Mouse (Mus musculus) heart, embryonic 11.5 days (tissue): ENCODE measurements around the gene Agpat3. TPM values are rescaled to one million over a fixed set of nuclear protein-coding genes. Genes with fewer than 3 reads are reported as not detected.

Source experiments
- ATAC-seq: fragments of 200-750 bp; cut with Nextera tagmentation; replicated peaks from 2 replicates; pipeline ENCODE4 v1.8.0; 2017; ENCODE audit warnings: moderate library complexity; ENCODE audit not compliant: insufficient number of reproducible peaks, low FRiP score, low TSS enrichment
- H3K27ac ChIP-seq: fragments of 300-500 bp; sonication (generic); 2 replicates; pipeline ENCODE4 v1.5.1; 2014; ENCODE audit warnings: mild to moderate bottlenecking, low read depth, low read length
- H3K27me3 ChIP-seq: fragments of 300-500 bp; sonication (generic); 2 replicates; pipeline ENCODE4 v1.6.1; 2014; ENCODE audit warnings: mild to moderate bottlenecking, low read length, mixed read lengths; ENCODE audit not compliant: control insufficient read depth, insufficient read depth
- H3K36me3 ChIP-seq: fragments of 300-500 bp; sonication (generic); 2 replicates; pipeline ENCODE4 v1.6.1; 2014; ENCODE audit warnings: mild to moderate bottlenecking, low read length, moderate library complexity, mixed read lengths; ENCODE audit not compliant: control insufficient read depth, insufficient read depth
- H3K4me1 ChIP-seq: fragments of 300-500 bp; sonication (generic); 2 replicates; pipeline ENCODE4 v1.6.1; 2014; ENCODE audit warnings: low read length; ENCODE audit not compliant: control insufficient read depth, insufficient read depth
- H3K4me2 ChIP-seq: fragments of 300-500 bp; sonication (generic); 2 replicates; pipeline ENCODE4 v1.6.1; 2014; ENCODE audit warnings: mild to moderate bottlenecking, moderate library complexity
- H3K4me3 ChIP-seq: fragments of 300-500 bp; sonication (generic); 2 replicates; pipeline ENCODE4 v1.5.1; 2014; ENCODE audit warnings: low read depth, low read length
- H3K9ac ChIP-seq: fragments of 300-500 bp; sonication (generic); 2 replicates; pipeline ENCODE4 v1.6.1; 2014; ENCODE audit warnings: mild to moderate bottlenecking, low read depth, low read length, moderate library complexity
- H3K9me3 ChIP-seq: fragments of 300-500 bp; sonication (generic); replicated peaks from 2 replicates; pipeline ENCODE4 v1.6.1; 2016; ENCODE audit warnings: low read length; ENCODE audit not compliant: control insufficient read depth
- WGBS: fragments of 180-500 bp; shearing (Covaris S2); extraction: QIAGEN DNeasy Blood & Tissue Kit; methylation state at CpG from one replicate; pipeline ENCODE4 v1.1.7; 2014; ENCODE audit not compliant: insufficient replicate concordance; 5-methylcytosine and 5-hydroxymethylcytosine counted together
- polyA plus RNA-seq: library from polyadenylated mRNA; unstranded; fragments of >200 nt; fragmentation: Nextera tagmentation; extraction: Ambion mirVana; gene quantifications from 2 replicates; pipeline ENCODE4 v1.2.1, GENCODE M21; 2014

The Agpat3 gene
- polyA plus RNA-seq, 1 experiment from 2014 or later: 36.1 TPM

DNA sequence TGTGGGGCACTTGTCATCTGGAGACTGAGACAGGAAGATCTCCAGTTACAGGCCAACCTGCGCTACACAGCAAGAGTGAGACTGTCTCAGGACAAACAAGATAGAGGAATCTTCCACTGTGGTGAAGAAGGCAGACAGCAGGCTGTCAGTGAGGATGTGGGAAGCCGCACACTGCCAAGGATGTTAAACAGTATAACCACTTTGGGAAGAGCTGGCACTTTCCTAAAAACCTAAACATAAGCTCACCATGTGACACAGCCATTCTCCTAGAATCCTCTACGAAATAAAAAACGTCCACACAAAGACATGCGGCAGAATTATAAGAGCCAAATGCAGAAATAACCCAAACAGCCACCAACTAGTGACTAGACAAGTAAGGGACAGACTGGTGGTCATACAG is 114.0 kb downstream of the Agpat3 start:
- H3K9ac ChIP-seq: no peak overlapping the region
- ATAC-seq: no peak
- WGBS: 87% methylated on average over 5 of the region's 5 CpGs
- no peak overlapping the region for H3K4me3 ChIP-seq
- H3K9me3 ChIP-seq: no peaks in the 10 kb centered on the region
- no peak overlapping the region for H3K4me2 ChIP-seq
- H3K27me3 ChIP-seq: no peaks in the 10 kb centered on the region
- H3K36me3 ChIP-seq: no peaks in the 10 kb centered on the region
- H3K27ac ChIP-seq: no peak overlapping the region
- peaks cover 3% of the 10 kb centered on the region for H3K4me1 ChIP-seq

- H3K9me3 ChIP-seq: no peaks in the 10 kb centered on the region
- no peak overlapping the region for H3K27ac ChIP-seq
- H3K36me3 ChIP-seq: no peaks in the 10 kb centered on the region
- no peak for ATAC-seq
- no peak overlapping the region for H3K9ac ChIP-seq
- no peak overlapping the region for H3K4me2 ChIP-seq
- 77% methylated on average over 6 of the region's 6 CpGs for WGBS
- H3K4me3 ChIP-seq: no peak overlapping the region
- no peaks in the 10 kb centered on the region for H3K4me1 ChIP-seq
- H3K27me3 ChIP-seq: no peaks in the 10 kb centered on the region
These were observed 114.5 kb downstream of the Agpat3 start for GRCm38 (mm10) chr10:78237809-78238208.

GRCm38 (mm10) chr10:78236885-78237629 is 115.2 kb downstream of the Agpat3 start:
- H3K27ac ChIP-seq: no peak overlapping the region
- 82% methylated on average over 8 of the region's 8 CpGs for WGBS
- no peak overlapping the region for H3K9ac ChIP-seq
- H3K9me3 ChIP-seq: no peaks in the 10 kb centered on the region
- ATAC-seq: no peak
- no peaks in the 10 kb centered on the region for H3K36me3 ChIP-seq
- no peak overlapping the region for H3K4me2 ChIP-seq
- H3K27me3 ChIP-seq: no peaks in the 10 kb centered on the region
- H3K4me3 ChIP-seq: no peak overlapping the region
- H3K4me1 ChIP-seq: no peaks in the 10 kb centered on the region

DNA sequence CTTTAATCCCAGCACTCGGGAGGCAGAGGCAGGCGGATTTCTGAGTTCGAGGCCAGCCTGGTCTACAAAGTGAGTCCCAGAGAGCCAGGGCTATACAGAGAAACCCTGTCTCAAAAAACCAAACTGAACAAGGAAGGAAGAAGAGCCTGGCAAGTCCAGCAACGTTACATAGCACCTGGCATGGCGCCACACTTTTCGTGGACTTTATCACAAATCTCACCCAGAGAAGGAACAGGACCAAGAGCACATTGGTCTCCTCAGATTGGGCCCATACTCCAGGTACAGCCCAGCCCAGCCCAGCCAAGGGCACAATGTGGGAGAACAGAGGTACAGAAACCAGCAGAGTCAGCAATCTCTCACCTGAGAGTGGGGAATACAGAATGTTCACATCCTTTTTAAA is 118.5 kb downstream of the Agpat3 start:
- ATAC-seq: no peak
- Histone ChIP-seq H3K4me1 (no peaks in the 10 kb centered on the region), H3K27me3 (no peaks in the 10 kb centered on the region), H3K4me2 (no peak overlapping the region), H3K4me3 (no peak overlapping the region), H3K36me3 (0 out of 2 replicates have a peak, but pooled peaks cover 2% of the 10 kb centered on the region), H3K9me3 (no peaks in the 10 kb centered on the region), H3K27ac (no peak overlapping the region), H3K9ac (no peak overlapping the region)
- WGBS: 83% methylated on average over 6 of the region's 6 CpGs

DNA sequence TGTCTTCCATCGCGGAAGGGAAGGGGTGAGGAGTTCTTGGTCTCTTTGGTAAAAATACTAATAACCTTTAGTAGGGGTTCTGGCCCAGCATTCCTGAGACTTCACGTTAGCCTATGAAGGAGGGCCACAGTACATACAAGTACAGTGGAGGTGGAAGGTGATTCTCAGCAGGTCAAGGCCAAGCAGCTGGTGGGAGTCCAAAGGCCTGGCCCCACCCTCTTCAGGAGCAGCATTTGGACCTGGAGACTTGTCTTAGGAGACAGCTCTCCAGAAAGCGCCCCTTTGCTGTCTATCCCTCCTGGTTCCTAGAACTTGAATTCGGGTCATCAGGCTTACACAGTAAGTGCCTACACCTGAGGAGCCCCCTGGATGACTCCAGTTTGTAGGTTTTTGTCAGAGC is 119.1 kb downstream of the Agpat3 start:
- no peak overlapping the region for H3K4me2 ChIP-seq
- no peak overlapping the region for H3K9ac ChIP-seq
- 90% methylated on average over 5 of the region's 5 CpGs for WGBS
- ATAC-seq: no peak
- H3K27ac ChIP-seq: no peak overlapping the region
- H3K9me3 ChIP-seq: no peaks in the 10 kb centered on the region
- H3K36me3 ChIP-seq: peaks cover 5% of the 10 kb centered on the region; the same call in 1 of the 2 replicates
- H3K4me1 ChIP-seq: no peaks in the 10 kb centered on the region
- H3K4me3 ChIP-seq: no peak overlapping the region
- H3K27me3 ChIP-seq: no peaks in the 10 kb centered on the region

GRCm38 (mm10) chr10:78232301-78232980 is 119.8 kb downstream of the Agpat3 start:
- H3K4me3 ChIP-seq: no peak overlapping the region
- peaks cover 9% of the 10 kb centered on the region; the same call in 1 of the 2 replicates for H3K36me3 ChIP-seq
- no peak overlapping the region for H3K9ac ChIP-seq
- H3K27ac ChIP-seq: no peak overlapping the region
- 88% methylated on average over 4 of the region's 4 CpGs for whole genome bisulfite sequencing
- no peaks in the 10 kb centered on the region for H3K27me3 ChIP-seq
- no peak overlapping the region for H3K4me2 ChIP-seq
- ATAC-seq: no peak
- no peaks in the 10 kb centered on the region for H3K4me1 ChIP-seq
- no peaks in the 10 kb centered on the region for H3K9me3 ChIP-seq

DNA sequence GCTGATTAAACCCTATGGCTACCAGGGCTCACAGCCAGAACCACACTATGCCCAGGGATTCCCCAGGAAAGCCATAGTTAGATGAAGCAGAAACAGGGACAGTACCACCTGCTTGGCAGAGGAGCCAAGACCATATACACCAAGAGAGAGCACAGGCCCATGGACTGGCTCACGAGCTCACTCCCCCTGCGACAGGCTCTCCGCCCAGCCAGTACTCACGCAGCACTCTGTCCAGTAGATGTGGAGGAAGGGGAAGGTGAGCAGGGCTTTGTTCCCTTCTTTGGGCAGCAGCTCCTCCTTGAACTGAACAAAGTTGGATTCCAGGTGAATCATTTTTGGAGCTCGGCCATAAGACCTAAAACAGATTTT is 123.7 kb downstream of the Agpat3 start:
- Histone ChIP-seq H3K36me3 (peaks cover 11% of the 10 kb centered on the region; the same call in 1 of the 2 replicates), H3K27me3 (no peaks in the 10 kb centered on the region), H3K9ac (no peak overlapping the region), H3K9me3 (no peaks in the 10 kb centered on the region), H3K4me3 (no peak overlapping the region), H3K4me2 (no peak overlapping the region), H3K27ac (no peak overlapping the region), H3K4me1 (no peaks in the 10 kb centered on the region)
- no peak for ATAC-seq
- WGBS: 86% methylated on average over 5 of the region's 5 CpGs

GRCm38 (mm10) chr10:78227875-78228559 is 124.3 kb downstream of the Agpat3 start:
- Histone ChIP-seq H3K36me3 (peaks cover 11% of the 10 kb centered on the region; the same call in 1 of the 2 replicates), H3K4me1 (no peaks in the 10 kb centered on the region)

More at GRCm38 (mm10) chr10:78227875-78228559, 124.3 kb downstream of the Agpat3 start:
- no peak overlapping the region for H3K27ac ChIP-seq
- H3K9me3 ChIP-seq: no peaks in the 10 kb centered on the region
- H3K9ac ChIP-seq: no peak overlapping the region
- no peak overlapping the region for H3K4me2 ChIP-seq
- H3K4me3 ChIP-seq: no peak overlapping the region
- WGBS: 92% methylated on average over 8 of the region's 8 CpGs
- ATAC-seq: no peak
- no peaks in the 10 kb centered on the region for H3K27me3 ChIP-seq
